Mouse (Mus musculus) embryonic stem cell, embryonic (primary cell): ENCODE measurements around the gene Immp2l.

Source experiments
- CTCF ChIA-PET, 4 experiments: fragments of 300-600 bp in 2 of 4; fragments of 350-600 bp in 2 of 4; sonication (Branson Sonifier 250); formaldehyde crosslinking; loops; one replicate each; lab custom pipeline; 2022; ENCODE audit warnings: inconsistent platforms in 2 of 4; lab: Charles Lee
- POLR2A ChIA-PET, 4 experiments: fragments of 300-600 bp in 2 of 4; fragments of 350-600 bp in 2 of 4; sonication (Branson Sonifier 250); formaldehyde crosslinking; loops; one replicate each; lab custom pipeline; 2022; ENCODE audit warnings: antibody characterized with exemption in 4 of 4, inconsistent platforms in 1 of 4; lab: Charles Lee

Immp2l gene

DNA sequence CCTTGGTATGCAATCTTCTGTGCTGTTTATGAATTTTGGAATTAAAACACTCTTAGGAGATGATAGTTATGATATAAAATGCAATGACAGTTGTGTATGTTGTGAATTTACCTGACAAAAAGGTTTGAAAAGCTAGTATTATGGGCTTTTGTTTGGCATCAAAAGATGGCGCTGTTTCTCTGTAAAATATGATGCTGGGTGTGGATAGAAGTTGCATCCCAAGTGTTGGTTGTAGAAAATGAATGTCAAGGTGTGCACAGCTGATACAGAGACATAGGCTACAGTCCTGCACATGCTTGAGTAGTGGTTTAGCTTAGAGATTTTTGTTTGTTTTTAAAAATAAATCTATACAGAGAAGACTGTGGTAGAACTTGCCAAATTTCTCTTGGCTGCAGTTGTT lies 87.6 kb downstream of the Immp2l start:
- CTCF ChIA-PET = interaction anchor here in 1 of 4 experiments (0.7 kb wide), 1 partner anchor 375 kb away, joined by 4 read pairs; no protein-coding TSS in a partner anchor
- POLR2A ChIA-PET = interaction anchor here in 1 of 4 experiments (1.0 kb wide), 1 partner anchor 137 kb away, joined by 3 read pairs; no protein-coding TSS in a partner anchor

DNA sequence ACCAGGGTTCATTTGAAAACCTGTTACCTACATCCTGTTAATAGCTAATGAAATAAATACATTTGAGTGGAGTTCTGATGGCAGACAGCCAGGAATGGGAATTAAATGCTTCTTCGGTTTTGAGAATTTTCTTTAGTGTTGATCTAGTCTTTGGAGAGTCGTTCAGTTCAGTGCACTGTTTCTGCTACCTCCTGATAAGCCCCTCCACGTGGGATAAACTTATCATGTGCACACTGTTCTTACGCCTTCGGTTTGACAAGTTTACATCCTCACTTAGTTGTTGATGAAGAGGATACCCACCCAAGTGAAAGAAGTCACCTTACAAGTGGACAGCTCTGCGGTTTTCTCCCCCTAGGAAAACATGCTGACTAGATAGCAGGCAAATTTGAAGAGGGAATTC lies 88.2 kb downstream of the Immp2l start:
- CTCF ChIA-PET = interaction anchor here in 1 of 4 experiments (0.7 kb wide), 1 partner anchor 375 kb away, joined by 4 read pairs; no protein-coding TSS in a partner anchor
- POLR2A ChIA-PET = no interaction called here

DNA sequence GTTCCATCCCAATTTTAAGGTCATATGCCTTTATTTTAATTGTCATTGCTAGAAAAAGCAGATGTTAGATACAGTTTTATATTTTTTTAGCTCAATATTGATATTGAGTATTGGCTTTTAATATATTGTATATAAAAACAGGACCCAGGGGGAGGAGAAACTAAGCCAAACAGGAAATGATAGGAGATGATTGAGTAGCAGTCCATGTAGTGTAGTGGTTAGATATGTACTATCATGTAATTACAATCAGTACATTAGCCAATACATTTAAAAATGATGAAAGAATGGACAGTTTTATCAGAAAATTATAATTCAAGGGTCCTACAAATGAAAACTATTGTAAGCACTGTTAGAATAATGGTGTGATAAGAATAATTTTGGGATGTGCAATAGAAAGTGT lies 94.5 kb downstream of the Immp2l start:
- CTCF ChIA-PET = no interaction called here
- POLR2A ChIA-PET = no interaction called here

DNA sequence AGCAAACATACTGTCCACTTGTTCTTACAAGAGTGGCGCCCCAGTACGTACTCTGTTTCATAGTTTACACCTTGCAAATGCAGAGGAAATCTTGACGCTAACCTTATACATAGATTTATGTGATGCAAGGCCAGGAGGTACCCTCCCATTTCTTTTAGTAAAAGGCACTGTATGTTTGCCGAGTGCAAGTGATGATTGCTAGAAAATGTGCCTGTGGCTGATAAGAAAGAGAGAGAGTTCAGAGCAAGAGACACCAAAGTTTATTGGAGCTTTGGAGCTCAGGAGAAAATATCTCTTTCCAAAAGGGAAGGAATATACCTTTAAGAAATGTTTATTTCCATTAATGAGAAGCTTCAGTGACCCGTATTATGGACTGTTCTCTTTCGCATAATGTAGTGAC lies 95.8 kb downstream of the Immp2l start:
- POLR2A ChIA-PET = no interaction called here
- CTCF ChIA-PET = no interaction called here

DNA sequence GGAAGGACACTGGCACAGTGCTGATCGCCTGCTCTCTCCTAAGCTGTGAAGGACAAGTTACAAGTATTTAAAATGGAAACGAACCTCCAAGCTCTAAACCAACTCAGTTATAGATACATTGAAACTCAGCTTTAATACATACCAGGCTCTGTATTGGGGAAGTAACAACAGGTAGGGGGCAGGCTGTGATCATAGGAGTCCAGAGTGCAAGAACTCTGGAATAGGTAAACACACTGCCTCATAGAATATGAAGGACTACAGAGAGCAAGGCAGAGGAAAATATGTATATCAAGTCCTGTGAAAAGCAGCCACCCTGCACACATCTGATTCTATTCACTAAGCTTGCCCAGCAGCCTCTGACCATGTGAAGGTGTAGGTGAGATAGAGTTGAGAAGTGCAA lies 99.3 kb downstream of the Immp2l start:
- ChIA-PET POLR2A (interaction anchor here in 1 of 4 experiments (1.1 kb wide), 1 partner anchor 24 kb away, joined by 3 read pairs; no protein-coding TSS in a partner anchor), CTCF (interaction anchor here in 2 of 4 experiments (0.6 to 1.5 kb wide), 2 partner anchors 10 to 364 kb away, joined by 3 read pairs; no protein-coding TSS in a partner anchor)

DNA sequence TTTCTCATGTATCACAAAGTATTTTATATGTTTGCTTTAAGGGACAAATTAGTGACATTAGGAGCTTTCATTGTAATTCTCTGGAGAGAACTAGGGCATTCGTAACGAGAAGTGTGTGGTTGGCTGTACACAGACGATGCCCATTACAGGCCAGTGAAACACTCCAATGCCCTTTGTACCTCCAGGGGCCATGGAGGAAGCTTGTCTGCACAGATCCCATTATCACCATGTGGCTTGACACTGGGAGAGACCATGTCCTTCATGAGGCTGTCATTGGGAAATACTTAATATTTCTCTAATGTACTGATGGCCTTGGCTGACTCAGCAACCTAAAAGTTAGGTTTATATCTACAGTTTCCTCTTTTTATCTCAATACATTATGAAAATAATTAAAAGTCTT lies 111.0 kb downstream of the Immp2l start:
- ChIA-PET CTCF (no interaction called here), POLR2A (no interaction called here)

DNA sequence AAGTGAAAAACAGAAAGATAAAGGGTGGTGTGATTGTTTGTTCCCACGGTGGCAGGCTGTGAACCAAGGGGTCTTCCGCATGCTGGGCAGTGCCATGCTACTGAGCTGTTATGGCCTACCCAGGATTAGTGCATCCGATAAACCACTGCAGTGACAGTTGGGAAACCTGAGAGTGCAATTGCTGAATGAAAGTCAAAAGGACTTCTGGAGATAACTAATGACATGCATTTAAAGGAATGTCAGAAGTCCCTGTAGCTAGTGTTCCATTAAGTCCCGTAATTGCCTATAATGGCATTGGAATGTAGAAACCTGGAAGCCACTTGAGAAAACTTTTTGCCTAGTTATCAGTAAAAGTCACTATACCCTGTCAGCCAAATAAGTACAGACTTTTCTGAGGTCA lies 135.7 kb downstream of the Immp2l start:
- CTCF ChIA-PET = no interaction called here
- POLR2A ChIA-PET = no interaction called here

DNA sequence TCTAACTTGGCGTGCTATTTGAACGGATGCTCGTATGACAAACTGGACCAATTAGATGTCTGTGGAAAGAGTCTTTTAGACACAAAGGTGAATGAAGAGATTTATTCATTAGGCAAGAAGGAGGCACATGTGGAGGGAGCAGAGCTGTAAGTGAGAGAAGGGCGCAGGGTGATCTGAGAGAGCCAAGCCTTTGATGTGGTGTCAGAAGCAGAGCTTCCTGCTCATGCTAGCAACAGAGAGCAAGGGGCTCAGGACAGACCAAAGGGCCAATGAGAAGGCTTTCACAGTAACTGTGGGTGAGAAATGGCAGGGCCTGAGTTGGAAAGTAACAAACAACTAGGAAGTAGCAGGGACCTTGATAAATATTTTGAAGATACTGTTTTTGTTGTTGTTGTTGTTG lies 143.9 kb downstream of the Immp2l start:
- POLR2A ChIA-PET = no interaction called here
- CTCF ChIA-PET = no interaction called here

DNA sequence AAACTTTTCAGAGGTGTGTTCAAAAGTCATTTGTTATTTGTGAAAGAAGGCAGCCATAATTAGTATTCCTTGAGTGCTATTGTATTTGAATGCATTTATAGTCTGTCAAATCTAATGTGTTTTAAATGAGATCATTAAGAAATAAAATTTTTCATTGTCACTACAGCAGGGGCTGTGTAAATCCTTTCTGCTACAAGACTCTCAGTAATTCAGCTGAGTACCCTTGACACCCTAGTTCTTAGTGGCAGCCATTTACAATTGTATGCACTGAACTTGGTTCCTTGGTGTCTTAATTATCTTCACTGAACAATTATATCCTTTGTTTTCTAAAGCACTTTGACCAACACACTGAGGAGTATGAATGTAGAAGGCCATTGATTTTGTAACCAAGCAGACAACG lies 146.2 kb downstream of the Immp2l start:
- ChIA-PET CTCF (interaction anchor here in 1 of 4 experiments (0.7 kb wide), 1 partner anchor 52 kb away, joined by 3 read pairs; no protein-coding TSS in a partner anchor), POLR2A (no interaction called here)

DNA sequence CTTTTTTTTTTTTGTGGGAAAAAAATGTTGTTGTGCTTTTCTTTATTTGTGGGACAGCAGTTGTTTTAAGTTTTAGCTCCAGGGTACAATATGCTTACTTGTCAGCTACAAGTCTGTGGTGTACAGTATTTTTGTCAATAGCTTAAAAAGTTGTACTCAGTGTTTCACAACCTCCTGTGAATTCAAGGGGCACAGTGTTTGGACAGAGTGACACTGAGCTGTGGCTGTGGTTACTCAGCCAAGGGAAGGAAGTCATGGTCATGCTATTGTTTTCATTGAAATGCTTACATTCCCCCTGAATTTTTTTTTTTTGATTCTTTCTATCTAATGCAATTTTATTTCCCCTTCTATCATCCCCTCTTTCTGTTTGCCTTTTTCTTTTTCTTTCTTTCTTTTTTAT lies 159.0 kb downstream of the Immp2l start:
- ChIA-PET CTCF (no interaction called here), POLR2A (no interaction called here)

DNA sequence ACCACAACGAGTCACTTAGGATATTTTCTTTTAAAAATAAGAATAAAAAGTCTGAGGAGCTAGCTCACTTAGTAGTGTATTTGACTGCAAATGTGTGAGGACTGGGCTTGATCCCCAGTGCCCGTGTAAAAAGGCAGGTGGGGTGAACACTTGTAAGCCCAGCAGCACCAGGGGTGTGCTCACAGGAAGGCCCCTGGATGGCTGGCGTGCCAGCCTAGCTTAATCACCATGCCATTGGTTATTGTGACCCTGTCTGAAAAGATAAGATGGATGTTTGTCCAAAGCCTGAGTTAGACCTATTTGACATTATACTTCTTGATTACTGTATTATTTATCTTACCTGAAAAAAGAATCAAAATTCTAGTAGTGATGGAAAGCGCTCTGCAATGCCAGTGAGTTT lies 161.2 kb downstream of the Immp2l start:
- CTCF ChIA-PET = interaction anchor here in 1 of 4 experiments (0.6 kb wide), 1 partner anchor 89 kb away, joined by 3 read pairs; no protein-coding TSS in a partner anchor

DNA sequence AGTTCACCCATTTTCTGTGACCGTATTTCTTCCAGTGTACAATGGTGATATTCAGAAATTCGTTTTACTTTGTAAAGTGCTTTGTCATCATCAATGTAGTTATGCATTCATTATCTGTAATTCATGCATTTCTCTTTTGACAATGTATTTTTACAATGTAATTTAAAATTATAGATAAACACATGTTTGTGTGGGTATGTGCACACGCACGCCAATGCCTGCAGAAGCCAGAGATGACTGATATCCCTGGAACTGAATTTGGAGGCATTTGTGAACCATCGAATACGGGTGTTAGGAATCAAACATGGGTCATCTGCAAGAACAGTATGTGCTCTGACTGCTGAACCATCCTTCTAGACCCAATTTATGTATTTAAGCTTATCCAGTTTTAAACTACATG lies 161.6 kb downstream of the Immp2l start:
- POLR2A ChIA-PET = no interaction called here
- CTCF ChIA-PET = interaction anchor here in 1 of 4 experiments (0.6 kb wide), 1 partner anchor 89 kb away, joined by 3 read pairs; no protein-coding TSS in a partner anchor

More for the DNA sequence above, 161.2 kb downstream of the Immp2l start:
- POLR2A ChIA-PET = no interaction called here

DNA sequence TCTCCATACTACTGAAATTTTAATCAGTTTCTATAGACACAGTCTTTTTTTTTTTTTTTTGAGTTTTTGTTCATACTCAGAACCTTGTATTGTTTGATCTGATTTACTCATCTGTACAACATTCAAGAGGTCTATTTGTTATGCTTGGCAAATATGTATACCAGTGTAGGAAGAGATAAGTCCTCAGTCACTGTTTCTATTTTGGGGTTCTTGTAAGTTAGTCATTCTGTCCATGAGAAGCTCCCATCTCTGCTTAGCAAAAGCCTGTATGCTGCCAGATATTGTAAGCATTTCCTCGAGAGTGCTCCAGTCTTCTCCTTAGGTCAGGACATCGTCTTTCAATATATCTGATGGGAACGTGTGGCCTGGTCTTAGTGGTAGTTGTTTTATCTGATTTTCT lies 168.9 kb downstream of the Immp2l start:
- POLR2A ChIA-PET = interaction anchor here in 2 of 4 experiments (0.6 to 0.7 kb wide), 2 partner anchors 9 to 27 kb away, joined by 3 to 4 read pairs; no protein-coding TSS in a partner anchor
- CTCF ChIA-PET = no interaction called here

DNA sequence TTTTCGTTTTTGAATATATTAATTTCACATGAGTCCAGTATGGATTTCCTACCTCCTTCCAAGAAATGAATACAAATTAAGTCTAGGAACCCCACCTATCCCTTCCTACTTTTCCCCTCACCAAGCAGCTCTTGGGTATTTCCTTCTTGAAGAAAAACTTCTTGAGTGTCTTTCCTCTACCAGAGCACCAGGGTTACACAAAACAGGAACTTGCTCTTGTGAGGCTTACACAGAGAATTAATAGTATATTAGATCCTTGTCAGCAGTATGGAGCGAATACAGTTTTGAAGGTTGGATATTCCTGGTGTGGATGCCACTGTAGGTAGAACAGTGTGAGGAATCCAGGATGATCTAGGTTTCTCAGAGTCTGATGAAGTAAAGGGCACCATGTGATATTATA lies 172.5 kb downstream of the Immp2l start:
- POLR2A ChIA-PET = no interaction called here
- CTCF ChIA-PET = no interaction called here

DNA sequence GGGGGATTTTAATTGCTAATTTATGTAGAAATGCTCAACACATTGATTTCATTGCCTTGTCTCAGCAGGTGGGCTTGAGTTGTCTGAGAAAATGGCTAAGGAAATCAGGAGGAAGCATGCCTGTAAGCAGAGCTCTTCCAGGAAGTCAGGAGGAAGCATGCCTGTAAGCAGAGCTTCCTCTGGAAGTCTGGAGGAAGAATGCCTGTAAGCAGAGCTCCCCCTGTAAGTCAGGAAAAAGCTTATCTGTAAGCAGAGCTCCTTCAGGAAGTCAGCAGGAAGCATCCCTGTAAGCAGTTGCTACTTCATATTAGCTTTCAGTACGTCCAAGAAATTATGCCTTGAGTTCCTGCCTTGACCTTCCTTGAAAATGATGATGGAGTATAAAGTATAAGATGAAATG lies 191.3 kb downstream of the Immp2l start:
- CTCF ChIA-PET = interaction anchor here in 1 of 4 experiments (0.5 kb wide), 1 partner anchor 323 kb away, joined by 5 read pairs; no protein-coding TSS in a partner anchor
- POLR2A ChIA-PET = interaction anchor here in 1 of 4 experiments (0.6 kb wide), 1 partner anchor 1009 kb away, joined by 4 read pairs; no protein-coding TSS in a partner anchor

DNA sequence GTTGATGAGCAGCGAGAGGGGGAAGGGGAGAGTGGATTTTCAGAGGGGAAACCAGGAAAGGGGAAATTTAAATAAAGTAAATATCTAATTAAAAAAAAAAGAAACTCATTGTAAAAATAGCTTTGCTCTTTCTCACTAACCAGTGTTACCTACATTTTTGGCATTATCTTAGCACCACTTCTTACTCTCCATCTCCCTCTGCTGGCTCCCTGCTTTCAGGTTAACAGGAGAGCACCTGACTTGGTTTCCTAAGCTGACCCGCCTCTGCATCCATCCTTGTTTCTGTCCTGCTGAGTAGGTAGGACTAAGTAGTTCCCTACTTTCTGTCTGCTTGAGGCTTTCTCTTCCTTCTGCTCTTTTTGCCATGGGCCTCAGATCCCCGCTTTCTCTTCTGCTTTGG lies 198.0 kb downstream of the Immp2l start:
- ChIA-PET POLR2A (interaction anchor here in 1 of 4 experiments (0.6 to 1.1 kb wide), 2 partner anchors 11 to 1030 kb away, joined by 3 to 5 read pairs; no protein-coding TSS in a partner anchor), CTCF (interaction anchor here in 3 of 4 experiments (0.5 to 1.1 kb wide), 7 partner anchors 51 to 385 kb away, joined by 3 to 6 read pairs (median 3); no protein-coding TSS in a partner anchor)

DNA sequence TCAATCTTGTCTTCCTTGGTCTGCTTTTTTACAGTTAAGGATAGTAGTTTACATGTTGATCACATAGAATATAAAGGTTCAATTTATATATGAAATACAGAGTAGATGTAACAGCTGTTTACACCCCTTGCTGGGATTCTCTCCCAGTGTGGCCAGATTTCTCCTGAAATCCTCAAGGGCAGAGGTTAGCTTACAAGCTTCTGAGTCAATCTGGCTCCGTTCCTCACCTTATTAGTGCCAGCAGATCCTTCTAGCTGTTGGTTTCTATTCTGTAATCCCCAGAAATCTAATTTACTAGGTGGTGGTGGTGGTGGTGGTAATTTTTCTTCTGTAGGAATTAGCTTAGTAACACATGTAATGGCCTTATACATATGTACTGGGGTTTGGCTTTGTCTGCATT lies 199.8 kb downstream of the Immp2l start:
- CTCF ChIA-PET = no interaction called here

DNA sequence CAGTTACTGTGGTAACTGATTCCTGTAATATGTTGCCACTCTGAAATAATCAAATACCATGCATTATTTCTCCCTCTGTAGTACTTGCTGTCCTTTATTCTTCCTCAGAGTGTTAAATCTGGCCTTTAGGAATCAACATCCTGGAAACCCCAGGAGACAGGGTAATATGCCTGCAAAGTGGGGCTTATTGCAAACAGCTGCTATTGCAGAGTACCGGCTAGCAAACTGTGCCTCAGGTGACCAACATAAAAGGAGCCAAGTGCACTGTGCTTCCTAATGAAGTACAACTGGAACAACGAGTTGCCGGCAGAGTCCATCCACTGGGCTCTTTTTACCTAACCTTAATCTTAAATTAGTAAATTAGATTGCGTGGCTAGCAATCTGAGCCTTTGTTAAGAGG lies 200.6 kb downstream of the Immp2l start:
- POLR2A ChIA-PET = interaction anchor here in 1 of 4 experiments (1.1 kb wide), 1 partner anchor 326 kb away, joined by 3 read pairs; no protein-coding TSS in a partner anchor
- CTCF ChIA-PET = no interaction called here

More for the DNA sequence above, 199.8 kb downstream of the Immp2l start:
- POLR2A ChIA-PET = interaction anchor here in 1 of 4 experiments (0.6 kb wide), 1 partner anchor 454 kb away, joined by 3 read pairs; no protein-coding TSS in a partner anchor

DNA sequence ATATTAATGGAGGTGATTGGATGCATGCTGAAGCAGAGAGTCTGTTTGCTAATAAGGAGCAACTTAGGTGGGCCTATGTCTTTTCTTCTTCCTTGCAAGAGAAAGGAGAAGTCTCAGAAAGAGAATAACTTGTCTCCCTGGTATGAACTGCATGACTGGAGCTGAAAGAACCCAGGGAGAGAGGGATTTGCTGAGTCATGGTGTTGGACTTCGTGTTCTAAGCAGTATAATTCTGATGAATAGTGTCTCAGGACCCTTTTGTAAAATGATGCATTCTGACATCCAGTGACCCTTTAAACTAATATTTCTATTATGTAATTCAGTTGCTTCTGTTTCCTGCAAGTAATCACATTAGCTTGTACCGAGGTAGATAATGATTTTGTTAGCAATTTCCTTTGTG lies 208.1 kb downstream of the Immp2l start:
- ChIA-PET CTCF (no interaction called here), POLR2A (interaction anchor here in 2 of 4 experiments (0.6 to 2.2 kb wide), 2 partner anchors 10 to 160 kb away, joined by 5 read pairs; no protein-coding TSS in a partner anchor)

DNA sequence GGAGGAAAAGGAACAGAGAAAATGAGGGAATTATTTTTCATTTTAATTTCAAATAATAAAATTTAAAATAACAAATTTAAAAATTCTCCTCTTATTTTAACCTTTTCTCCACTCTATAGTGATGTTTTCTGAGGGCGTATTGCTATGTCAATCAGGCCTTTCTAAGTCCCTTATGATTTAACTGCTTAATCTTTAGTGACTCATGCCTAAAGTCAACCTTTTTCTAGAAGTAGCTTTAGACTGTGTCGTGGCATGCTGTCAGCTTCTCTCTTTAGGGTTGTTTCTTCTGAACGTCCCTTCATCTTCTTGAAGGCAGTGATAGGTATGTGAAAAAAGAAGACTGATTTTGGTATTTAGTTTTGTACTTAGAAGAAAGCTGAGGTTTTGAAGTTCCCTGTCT lies 214.0 kb downstream of the Immp2l start:
- ChIA-PET POLR2A (no interaction called here), CTCF (no interaction called here)

DNA sequence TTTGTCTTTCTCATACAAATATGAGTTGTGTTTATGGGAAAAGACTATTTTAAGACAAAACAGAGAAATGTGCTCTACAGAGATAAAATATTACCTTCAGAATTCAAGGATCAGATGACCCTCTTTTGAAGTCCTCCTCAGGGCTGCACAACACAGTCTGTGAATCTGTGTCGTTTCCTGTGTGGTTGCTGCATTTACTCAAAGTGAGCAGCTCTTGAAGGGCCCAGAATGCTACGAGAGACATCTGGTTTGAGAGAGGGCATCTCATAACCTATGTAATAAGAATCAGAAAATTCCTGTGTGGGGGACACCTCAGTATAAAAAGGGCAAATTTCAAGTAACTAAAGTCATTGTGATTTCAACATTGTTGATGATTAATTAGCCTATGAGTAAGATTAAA lies 217.3 kb downstream of the Immp2l start:
- CTCF ChIA-PET = no interaction called here
- POLR2A ChIA-PET = no interaction called here
